Mouse (Mus musculus) telencephalon, adult 2 months (tissue): ENCODE results near the gene Tanc1.

Experiments
- DNase-seq: peaks from one replicate; pipeline ENCODE4 v3.0.0-alpha.2; 2011; ENCODE audit warnings: low read depth, low spot score

Gene Tanc1

GRCm38 (mm10) chr2:59717746-59718294 is 106.0 kb downstream of the Tanc1 start:
- no peak for DNase-seq

DNA sequence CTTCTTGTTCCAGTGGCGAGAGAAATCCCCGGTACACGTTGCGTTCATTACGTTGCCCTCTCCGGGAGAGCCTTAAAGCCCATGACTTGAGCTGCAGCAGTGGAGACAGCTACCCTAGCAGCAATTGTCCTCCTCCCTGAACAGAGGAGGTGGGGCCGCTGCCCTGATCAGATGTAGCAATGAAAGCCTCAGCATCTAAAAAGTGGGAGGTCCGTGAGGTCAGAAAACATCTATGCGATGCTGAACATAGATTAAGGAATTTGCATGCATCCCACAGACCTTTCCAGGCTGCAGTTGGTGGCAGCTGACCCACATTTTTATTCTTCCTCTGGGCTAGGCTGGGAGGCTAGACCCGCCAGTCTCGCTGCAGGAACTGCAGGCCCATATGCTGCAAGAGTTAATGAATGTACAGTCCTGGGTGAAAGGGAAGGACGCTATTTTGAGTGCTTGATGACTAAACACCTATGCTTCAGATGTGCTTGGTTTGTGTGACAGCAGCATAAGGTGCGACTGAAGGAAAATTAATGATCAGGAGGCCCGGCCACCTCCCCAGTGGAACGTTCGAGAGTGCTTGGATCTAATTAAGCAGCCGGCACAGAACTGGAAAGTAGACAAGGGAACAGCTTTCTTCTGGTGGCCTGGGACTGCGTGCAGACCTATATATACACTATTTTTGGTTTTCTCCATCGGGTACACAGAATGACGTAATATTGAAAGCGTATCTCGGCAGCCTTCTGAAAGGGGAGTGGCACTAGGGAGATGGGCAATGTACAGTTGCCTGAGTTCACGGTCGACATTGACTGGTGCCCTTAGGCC is 107.0 kb downstream of the Tanc1 start:
- DNase-seq, result no peak

GRCm38 (mm10) chr2:59719831-59720230 is 108.0 kb downstream of the Tanc1 start:
- DNase-seq, result no peak

DNA sequence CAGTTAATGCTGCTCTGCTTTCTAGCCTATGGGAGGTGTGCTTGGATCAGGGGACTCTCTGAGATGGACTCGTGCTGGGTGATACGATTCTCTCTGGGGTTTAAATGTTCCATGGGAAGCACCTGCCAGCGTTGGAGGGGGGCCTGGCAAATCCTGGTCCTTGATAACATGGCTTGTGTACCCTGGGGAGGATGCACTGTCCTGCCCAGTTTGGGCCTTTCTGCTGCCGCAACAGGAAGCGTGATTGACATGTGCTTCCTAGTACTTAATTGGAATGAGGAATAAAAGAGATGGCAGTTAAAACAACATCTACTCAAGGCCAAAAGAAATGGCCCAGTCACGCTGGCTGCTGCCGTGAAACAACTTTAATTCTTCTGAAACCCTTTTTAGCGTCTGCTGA is 109.3 kb downstream of the Tanc1 start:
- DNase-seq, result no peak

GRCm38 (mm10) chr2:59721758-59722157 is 109.9 kb downstream of the Tanc1 start:
- no peak for DNase-seq

DNA sequence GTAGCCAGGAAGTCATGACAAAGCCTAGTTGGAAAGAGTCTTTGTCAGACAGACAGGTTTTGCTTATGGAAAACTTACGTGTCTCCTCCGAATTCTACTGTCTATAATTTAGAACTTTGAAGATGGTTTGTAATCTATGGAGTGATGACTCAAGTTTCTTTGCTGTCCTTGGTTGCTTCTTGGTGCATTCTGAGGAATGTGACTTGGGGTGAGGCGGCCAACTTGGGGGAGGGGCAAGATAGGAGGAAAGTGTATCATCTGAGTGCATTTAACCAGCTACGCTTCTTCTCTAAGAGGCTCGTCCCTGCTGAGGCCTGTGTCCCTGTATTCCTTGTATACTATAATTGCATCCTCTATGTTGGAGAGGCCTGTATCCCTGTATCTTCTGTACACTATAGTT is 111.5 kb downstream of the Tanc1 start:
- no peak for DNase-seq

DNA sequence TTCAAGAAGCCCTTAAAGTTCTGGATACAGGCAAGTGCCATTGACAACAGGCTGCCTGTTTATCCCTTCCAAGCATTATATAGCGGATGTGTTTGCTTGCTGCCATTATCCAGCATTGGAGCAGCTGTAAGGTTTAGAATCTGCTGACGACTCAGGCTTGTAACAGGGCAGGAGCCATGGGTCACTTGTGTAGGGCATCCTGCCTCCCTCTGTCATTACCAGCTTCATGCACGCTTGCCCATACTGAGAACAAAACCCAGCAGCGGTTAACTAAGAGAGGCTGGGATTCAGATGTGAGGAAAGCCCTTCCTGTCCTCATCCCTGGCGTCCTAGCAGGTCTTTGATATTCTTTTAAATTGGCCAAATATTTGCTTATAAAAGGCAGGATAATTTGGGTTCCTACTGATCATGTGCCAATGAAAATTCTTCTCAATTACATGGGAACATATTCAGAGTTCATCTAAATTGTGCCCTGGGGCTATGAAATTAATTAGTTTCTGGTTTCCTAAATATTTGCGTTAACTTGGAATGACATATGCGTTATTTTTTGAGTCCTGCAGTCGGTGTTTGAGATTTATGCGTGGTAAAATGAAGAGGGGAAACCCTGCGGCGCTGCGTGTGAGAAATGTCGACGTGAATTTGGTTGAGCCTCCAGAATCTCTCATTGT is 113.8 kb downstream of the Tanc1 start:
- no peak for DNase-seq

GRCm38 (mm10) chr2:59731831-59732230 is 120.0 kb downstream of the Tanc1 start:
- DNase-seq, result no peak

DNA sequence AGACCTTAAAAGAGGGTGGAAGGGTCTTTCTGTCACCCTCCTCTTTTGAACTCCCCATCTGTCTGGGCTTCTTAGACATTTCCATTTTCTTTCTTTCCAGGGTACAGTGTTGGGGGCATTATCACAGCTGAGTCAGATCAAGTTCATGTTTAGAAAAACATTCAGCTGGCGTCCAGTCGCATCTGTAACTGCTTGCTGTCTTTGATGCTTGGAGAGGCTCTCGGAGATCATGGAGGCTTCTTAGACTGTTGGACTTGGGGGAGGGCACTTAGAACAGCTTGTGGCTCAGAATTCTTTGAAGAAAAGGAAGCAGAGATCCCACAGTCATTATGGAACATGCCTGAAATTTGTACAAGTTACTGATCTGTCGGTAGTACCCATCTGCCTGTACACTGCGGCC is 121.6 kb downstream of the Tanc1 start:
- DNase-seq, result no peak

GRCm38 (mm10) chr2:59736401-59736898 is 124.6 kb downstream of the Tanc1 start:
- DNase-seq, result peak; percentile 39

DNA sequence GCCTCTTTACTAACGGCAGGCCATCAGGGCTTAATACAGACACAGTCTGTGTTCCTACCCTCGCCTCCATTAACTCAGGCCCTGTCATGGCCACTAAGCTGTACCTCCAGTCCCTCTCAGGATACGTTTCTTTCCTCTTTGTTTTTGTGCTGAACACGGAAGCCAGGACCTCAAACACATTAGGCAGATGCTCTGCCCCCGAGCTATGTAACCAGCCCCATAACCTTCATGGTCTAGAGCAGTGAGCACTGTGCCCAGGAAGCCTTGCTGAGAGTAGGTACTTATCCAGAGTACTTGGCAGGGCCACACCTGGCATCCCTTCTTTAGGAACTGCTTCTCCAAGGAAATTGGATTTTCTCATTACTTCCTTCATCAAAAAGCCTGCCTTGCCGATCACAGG is 125.5 kb downstream of the Tanc1 start:
- no peak for DNase-seq

DNA sequence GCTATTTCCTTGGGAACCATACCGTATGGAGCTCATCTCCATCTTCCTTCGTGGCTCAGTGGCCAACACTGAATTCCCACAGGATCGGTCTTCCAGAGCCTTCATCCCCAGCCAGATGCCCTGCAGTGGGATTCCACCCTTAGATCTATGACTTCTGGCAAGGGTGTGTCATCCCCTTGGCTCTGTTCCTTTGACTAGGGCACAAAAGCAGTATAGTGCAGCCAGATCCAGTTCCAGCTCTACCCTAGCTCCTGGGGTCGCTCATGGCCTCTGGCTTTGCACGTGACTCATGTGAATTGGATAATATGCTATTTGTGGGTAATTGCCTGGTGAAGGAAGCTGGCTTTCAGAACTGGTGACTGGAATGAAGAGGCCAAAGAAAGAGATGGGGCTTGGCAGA is 126.5 kb downstream of the Tanc1 start:
- DNase-seq, result no peak

DNA sequence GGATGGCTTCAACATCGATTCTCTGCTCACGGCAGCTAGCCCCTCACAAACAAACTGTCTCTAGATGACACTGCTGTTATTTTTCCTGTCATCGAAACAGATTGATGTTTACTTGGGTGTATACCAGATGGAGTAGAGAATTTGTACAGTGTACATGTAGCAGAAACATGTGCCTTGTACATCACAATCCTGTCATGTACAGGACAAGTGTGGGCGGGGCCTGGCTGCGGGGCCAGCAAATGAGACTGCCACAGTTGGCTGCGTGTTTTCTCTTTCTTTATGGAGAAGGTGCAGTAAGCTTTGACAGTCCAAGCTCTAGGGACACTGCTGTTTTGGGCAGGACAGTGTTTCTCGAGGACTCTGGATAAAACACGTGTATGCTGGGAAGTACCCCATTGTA is 127.2 kb downstream of the Tanc1 start:
- DNase-seq, result no peak

DNA sequence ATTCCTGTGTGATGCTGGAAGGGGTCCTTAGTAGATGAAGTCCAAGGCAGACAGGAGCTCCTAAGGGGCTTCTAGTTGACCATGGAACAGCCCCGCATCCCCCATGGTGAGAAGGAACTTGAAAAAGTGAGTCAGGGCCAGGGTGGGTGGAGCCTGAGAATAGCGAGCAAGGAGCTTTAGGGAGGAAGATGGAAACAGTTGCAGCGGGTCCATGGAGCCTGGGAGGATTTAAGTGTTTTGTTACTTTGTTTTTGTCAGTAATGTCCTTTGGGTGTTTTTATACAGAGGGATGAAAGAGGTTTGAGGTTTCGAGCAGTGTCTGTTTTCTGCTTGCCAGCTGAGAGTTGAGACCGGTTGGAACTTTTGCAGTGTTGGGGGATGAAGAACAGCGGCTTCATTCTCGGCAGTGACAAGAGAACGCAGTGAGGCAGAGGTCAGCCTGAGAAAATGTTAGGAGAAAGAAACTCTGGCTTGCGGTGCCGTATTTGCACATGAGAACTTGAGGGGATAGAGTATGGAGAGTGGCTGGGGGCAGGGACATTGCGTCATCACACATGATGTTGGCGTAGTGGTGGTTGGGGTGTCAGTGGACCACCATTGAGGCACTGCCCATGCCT is 130.8 kb downstream of the Tanc1 start:
- DNase-seq, result no peak

DNA sequence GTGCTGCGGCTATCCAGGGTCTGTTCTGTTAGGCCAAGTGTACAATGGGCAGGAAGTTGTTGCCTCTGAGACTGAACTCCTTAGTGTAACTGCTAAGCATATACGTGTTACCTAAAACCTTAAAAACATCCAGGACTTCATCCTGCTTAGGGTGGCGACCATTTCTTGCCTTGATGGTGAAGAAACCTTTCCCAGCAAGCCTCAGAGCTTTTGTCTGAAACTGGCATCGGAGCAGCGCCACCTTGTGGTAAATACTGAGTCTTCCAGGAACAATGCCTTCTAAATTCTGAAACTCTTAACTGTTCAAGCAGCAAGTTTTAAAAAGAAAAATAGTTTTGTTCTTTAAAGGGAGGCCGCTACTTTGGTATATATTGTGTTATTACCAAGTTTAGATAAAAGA is 133.6 kb downstream of the Tanc1 start:
- peak; percentile 45 for DNase-seq

- no peak for DNase-seq
Observed at GRCm38 (mm10) chr2:59746070-59746469, 134.2 kb downstream of the Tanc1 start.

- DNase-seq, result no peak
Observed at GRCm38 (mm10) chr2:59747757-59748156, 135.9 kb downstream of the Tanc1 start.

DNA sequence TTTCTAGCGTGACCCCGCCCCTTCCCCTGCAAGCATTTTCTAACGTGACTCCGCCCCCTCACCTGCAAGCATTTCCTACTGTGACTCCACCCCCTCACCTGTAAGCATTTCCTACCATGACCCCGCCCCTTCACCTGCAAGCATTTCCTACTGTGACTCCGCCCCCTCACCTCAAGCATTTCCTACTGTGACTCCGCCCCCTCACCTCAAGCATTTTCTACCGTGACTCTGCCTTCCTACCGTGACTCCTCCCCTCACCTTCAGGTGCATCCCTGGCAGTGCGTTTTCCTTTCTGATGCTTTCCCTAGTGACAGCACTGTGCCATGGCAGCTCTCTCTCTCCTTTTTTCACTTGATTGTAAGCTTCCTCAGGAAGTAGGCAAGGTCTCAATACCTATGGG is 137.5 kb downstream of the Tanc1 start:
- DNase-seq, result no peak

DNA sequence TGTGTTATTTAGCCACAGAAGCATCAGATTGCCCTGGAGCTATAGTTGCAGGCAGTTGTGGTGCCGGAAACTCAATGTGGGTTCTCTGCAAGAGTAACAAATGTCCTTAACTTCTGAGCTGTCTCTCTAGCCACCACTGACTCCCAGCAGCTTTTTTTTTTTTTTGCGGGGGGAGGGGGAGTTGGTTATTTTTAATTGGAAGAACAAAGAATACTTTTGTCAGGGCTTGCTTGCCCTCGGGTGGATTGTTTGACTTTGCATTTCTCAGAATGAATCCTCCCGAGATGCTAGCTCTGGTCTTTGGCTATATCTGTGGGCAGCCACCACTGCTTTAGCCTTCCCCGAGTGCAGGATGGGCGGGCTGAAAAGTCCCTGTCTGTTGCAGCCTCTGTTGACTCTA is 139.3 kb downstream of the Tanc1 start:
- DNase-seq, result no peak

DNA sequence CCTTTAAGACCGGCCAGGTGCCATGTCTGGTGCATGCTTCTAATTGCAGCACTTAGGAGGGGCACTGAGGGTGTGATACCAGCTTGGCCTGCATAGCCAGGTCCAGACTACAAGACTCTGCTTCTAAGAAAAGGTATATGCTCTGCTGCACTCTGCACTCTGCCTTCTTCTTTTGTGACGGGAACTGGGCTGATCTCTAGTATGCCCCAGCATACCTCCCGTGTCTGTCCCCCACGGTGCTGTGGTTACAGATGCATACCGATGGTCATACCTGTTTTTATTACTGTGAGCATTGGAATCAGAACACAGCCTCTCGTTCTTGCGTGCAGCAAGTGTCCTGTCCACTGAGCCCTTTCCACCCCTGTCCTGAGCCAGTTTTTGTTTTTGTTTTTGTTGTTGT is 140.3 kb downstream of the Tanc1 start:
- no peak for DNase-seq

DNA sequence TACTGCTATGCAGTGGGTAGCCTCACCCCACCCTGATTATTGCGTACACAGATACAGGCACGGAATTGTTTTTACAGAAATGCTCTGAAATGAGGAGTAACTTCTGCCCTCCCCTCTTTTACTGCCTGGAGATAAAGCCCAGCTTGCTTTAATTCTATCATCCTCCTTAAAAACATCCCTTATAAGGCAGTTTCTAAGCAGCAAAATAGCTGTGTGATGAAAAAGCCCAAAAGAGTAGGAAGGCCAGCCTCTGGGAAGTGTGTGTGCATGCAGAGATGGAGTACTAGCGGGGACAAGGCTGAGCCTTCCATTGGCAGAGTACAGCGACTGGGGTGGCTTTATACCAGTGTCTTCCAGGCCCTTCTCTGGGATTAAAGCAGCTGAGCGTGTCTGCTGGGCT is 140.9 kb downstream of the Tanc1 start:
- DNase-seq, result no peak

- DNase-seq, result no peak
Observed at GRCm38 (mm10) chr2:59756137-59756753, 144.4 kb downstream of the Tanc1 start.
